Mouse (Mus musculus): ENCODE measurements at regions not wholly inside any gene's neighbourhood (a gene's known extent, or its start where the extent isn't known, plus 50 kb on each side); places are given as distances from the start of the nearest gene placed in this dataset.
A peak's percentile ranks its signal among the peaks of the same experiment; 100 is the strongest.
"Not testable (repeated sequence)": the region's sequence is repeated elsewhere in the genome, so short reads cannot be mapped to it uniquely, and the experiment has no call there.

- no peak for DNase-seq (ENCODE audit: extremely low read depth, low read depth, low spot score)
Observed at GRCm38 (mm10) chr17:14144082-14144481, 60.0 kb downstream of the Dact2 start.

- DNase-seq (ENCODE audit: extremely low read depth, low read depth, low spot score) = no peak
Observed at GRCm38 (mm10) chr17:14141669-14142068, 62.4 kb downstream of the Dact2 start.

- peak; percentile 95 for DNase-seq (ENCODE audit: extremely low read depth, low read depth, low spot score)
Observed at GRCm38 (mm10) chr17:14140266-14140665, 63.8 kb downstream of the Dact2 start.

- DNase-seq (ENCODE audit: extremely low read depth, low read depth, low spot score) = peak; percentile 73
Observed at GRCm38 (mm10) chr17:14138941-14139340, 65.2 kb downstream of the Dact2 start.

- peak; percentile 92 for DNase-seq (ENCODE audit: extremely low read depth, low read depth, low spot score)
Observed at GRCm38 (mm10) chr17:14136702-14137315, 67.3 kb downstream of the Dact2 start.

- DNase-seq (ENCODE audit: extremely low read depth, low read depth, low spot score) = peak; percentile 100
Observed at GRCm38 (mm10) chr17:14134604-14135003, 69.5 kb downstream of the Dact2 start.

- peak; percentile 75 for DNase-seq (ENCODE audit: extremely low read depth, low read depth, low spot score)
Observed at GRCm38 (mm10) chr17:14133986-14134385, 70.1 kb downstream of the Dact2 start.

GRCm38 (mm10) chr17:14127031-14127430 is 67.7 kb upstream of the Gm7358 start:
- DNase-seq (ENCODE audit: extremely low read depth, low read depth, low spot score) = not testable (repeated sequence)

GRCm38 (mm10) chr17:14118863-14119262 is 59.5 kb upstream of the Gm7358 start:
- no peak for DNase-seq (ENCODE audit: extremely low read depth, low read depth, low spot score)

GRCm38 (mm10) chr17:14116223-14116622 is 56.9 kb upstream of the Gm7358 start:
- no peak for DNase-seq (ENCODE audit: extremely low read depth, low read depth, low spot score)

- DNase-seq (ENCODE audit: extremely low read depth, low read depth, low spot score) = no peak
Observed at GRCm38 (mm10) chr17:14114856-14115255, 55.5 kb upstream of the Gm7358 start.

- DNase-seq (ENCODE audit: extremely low read depth, low read depth, low spot score) = not testable (repeated sequence)
Observed at GRCm38 (mm10) chr17:14111692-14112091, 52.4 kb upstream of the Gm7358 start.

Measured in fat pad, adult 2 months (tissue).